Mouse (Mus musculus) heart, embryonic 15.5 days (tissue): ENCODE results near the gene Col2a1. TPM values are rescaled to one million over a fixed set of nuclear protein-coding genes. Genes with fewer than 3 reads are reported as not detected.

Experiments
- ATAC-seq: fragments of 200-750 bp; cut with Nextera tagmentation; replicated peaks from 2 replicates; pipeline ENCODE4 v1.8.0; 2017; ENCODE audit warnings: low read depth, moderate TSS enrichment; ENCODE audit not compliant: insufficient number of reproducible peaks, insufficient read depth, low FRiP score
- H3K27ac ChIP-seq: fragments of 300-500 bp; sonication (generic); 2 replicates; pipeline ENCODE4 v1.5.1; 2015; ENCODE audit warnings: mild to moderate bottlenecking, inconsistent platforms
- H3K27me3 ChIP-seq: fragments of 300-500 bp; sonication (generic); 2 replicates; pipeline ENCODE4 v1.6.1; 2015; ENCODE audit warnings: inconsistent platforms
- H3K36me3 ChIP-seq: fragments of 300-500 bp; sonication (generic); 2 replicates; pipeline ENCODE4 v1.6.1; 2015; ENCODE audit warnings: mild to moderate bottlenecking, inconsistent platforms
- H3K4me1 ChIP-seq: fragments of 300-500 bp; sonication (generic); replicated peaks from 2 replicates; pipeline ENCODE4 v1.6.1; 2015; ENCODE audit warnings: inconsistent platforms
- H3K4me2 ChIP-seq: fragments of 300-500 bp; sonication (generic); 2 replicates; pipeline ENCODE4 v1.6.1; 2015; ENCODE audit warnings: inconsistent platforms, mild to moderate bottlenecking, moderate library complexity
- H3K4me3 ChIP-seq: fragments of 300-500 bp; sonication (generic); 2 replicates; pipeline ENCODE4 v1.5.1; 2015; ENCODE audit warnings: mild to moderate bottlenecking, inconsistent platforms
- H3K9ac ChIP-seq: fragments of 300-500 bp; sonication (generic); 2 replicates; pipeline ENCODE4 v1.6.1; 2015; ENCODE audit warnings: mild to moderate bottlenecking, inconsistent platforms
- H3K9me3 ChIP-seq: fragments of 300-500 bp; sonication (generic); replicated peaks from 2 replicates; pipeline ENCODE4 v1.6.1; 2016; ENCODE audit warnings: inconsistent platforms
- WGBS: fragments of 180-500 bp; shearing (Covaris S2); methylation state at CpG from one replicate; pipeline ENCODE4 v1.1.7; 2015; ENCODE audit warnings: mixed read lengths; 5-methylcytosine and 5-hydroxymethylcytosine counted together
- polyA plus RNA-seq: library from polyadenylated mRNA; unstranded; fragments of >200 nt; fragmentation: Nextera tagmentation; extraction: Ambion mirVana; gene quantifications from 2 replicates; pipeline ENCODE4 v1.2.1, GENCODE M21; 2015

Gene Col2a1
- polyA plus RNA-seq, 1 experiment from 2014 or later, result 8.3 TPM

DNA sequence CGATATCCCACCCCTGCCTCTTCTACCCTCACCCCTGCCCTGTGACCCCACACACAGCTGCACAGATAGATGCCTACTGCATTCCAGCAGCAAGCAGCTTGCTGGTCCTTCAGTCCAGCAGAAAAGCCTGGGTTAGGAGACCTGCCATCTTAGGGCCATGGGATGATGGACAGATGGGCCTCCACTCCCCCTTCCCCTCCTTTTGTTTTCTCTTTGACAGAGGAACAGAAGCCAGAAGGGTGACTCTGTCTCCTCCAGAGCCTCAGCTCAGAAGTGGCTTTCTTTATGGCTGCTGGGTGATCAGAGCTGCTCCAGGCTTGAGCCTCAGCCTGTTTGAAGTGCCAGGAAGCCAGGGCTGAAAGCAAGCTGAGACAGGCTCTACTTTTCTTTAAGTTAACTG is 15.0 kb downstream of the Col2a1 start:
- Histone ChIP-seq H3K9me3 (no peaks in the 10 kb centered on the region), H3K4me3 (no peak overlapping the region), H3K4me2 (no peak overlapping the region), H3K4me1 (peaks cover 15% of the 10 kb centered on the region), H3K9ac (no peak overlapping the region), H3K27ac (no peak overlapping the region), H3K27me3 (no peaks in the 10 kb centered on the region), H3K36me3 (no peaks in the 10 kb centered on the region)
- 31% methylated on average over 1 of the region's 1 CpGs for WGBS
- ATAC-seq, result no peak

DNA sequence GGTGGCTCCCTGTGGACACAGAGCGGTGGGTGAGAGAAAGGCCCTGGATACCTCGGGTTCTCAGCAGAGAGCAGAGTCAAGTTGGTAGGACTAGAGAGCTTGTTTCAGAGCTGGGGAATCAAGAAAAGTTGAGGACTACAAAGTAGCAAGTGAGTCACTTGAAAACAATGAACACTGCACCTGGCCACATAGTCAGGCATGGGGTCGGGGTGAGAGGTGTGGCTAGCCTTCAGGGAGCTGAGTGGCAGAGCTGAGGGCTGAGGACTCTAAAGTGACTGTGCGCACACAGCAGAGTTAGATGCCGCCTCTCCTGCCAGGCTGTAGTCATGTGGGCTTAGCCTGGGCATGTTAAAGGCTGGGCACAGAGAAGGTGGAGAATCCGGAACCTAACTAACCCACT is 22.9 kb downstream of the Col2a1 start:
- H3K4me2 ChIP-seq, result no peak overlapping the region
- ATAC-seq, result no peak
- WGBS, result 76% methylated on average over 6 of the region's 6 CpGs
- H3K4me3 ChIP-seq, result no peak overlapping the region
- H3K27me3 ChIP-seq, result no peaks in the 10 kb centered on the region
- no peak overlapping the region for H3K9ac ChIP-seq
- no peak overlapping the region for H3K27ac ChIP-seq
- H3K4me1 ChIP-seq, result no peaks in the 10 kb centered on the region
- no peaks in the 10 kb centered on the region for H3K36me3 ChIP-seq
- peaks cover 3% of the 10 kb centered on the region; the same call in 1 of the 2 replicates for H3K9me3 ChIP-seq

DNA sequence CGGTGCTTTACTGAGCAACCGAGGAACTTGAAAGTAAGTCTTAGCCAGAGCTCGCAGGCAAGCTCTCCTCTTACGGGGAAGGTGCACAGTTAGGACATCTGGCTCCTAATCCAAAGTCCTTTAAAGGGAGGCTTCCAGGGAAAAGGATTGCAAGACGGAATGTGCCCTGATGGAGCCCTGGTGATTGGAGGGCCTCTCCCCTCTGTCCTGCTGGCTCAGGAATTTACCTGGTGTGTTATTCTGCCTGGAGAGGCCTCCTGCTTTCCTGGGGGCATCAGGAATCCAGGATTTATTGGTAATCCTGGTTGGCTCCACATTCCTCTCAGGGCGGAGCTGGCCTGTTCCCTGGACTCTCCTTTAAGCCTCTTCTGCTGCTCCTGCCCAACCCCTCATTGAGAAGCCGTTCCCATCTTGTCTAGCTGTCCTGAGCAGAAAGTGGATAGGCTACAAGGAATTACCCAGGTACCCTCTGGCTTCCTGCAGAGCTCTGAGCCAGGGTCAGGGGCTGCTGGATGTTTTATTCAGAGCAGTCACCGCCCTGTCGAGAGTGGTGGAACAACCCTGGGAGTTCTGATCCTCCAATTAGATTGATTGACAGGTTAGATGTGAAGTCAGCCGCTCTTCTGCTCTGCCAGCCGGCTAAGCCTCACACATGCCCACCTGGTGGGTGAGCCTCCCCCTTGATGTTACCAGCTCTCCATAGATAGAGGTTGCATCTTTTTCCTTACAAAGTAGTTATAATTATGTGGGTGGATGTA is 31.1 kb downstream of the Col2a1 start:
- no peak overlapping the region for H3K4me3 ChIP-seq
- no peak overlapping the region for H3K4me2 ChIP-seq
- peaks cover 13% of the 10 kb centered on the region; the same call in 1 of the 2 replicates for H3K4me1 ChIP-seq
- no peaks in the 10 kb centered on the region for H3K27me3 ChIP-seq
- no peak overlapping the region for H3K27ac ChIP-seq
- no peak for ATAC-seq
- no peaks in the 10 kb centered on the region for H3K36me3 ChIP-seq
- no peaks in the 10 kb centered on the region for H3K9me3 ChIP-seq
- 47% methylated on average over 11 of the region's 11 CpGs for WGBS
- H3K9ac ChIP-seq, result no peak overlapping the region

DNA sequence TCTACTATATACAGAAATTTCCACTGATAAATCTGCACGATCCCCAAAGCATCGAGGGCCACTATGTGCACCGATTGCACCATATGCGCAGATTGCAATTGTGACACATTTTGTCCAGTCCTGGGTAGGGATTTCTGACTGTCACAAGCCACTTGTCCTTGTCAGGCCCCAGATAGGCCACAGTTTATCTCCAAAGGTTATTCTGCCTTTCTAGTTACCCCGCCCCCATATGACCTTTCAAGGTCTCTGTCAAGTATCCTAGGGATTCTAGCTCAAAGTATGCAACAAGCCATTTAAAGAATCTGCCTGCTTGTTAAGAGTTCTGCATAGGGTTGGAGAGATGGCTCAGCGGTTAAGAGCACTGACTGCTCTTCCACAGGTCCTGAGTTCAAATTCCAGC is 31.9 kb downstream of the Col2a1 start:
- no peaks in the 10 kb centered on the region for H3K27me3 ChIP-seq
- no peaks in the 10 kb centered on the region for H3K9me3 ChIP-seq
- no peak overlapping the region for H3K9ac ChIP-seq
- H3K27ac ChIP-seq, result no peak overlapping the region; the same call in 1 of the 2 replicates
- no peaks in the 10 kb centered on the region for H3K36me3 ChIP-seq
- WGBS, result 51% methylated on average over 6 of the region's 6 CpGs
- no peak for ATAC-seq
- peaks cover 13% of the 10 kb centered on the region; the same call in 1 of the 2 replicates for H3K4me1 ChIP-seq
- no peak overlapping the region for H3K4me2 ChIP-seq
- no peak overlapping the region for H3K4me3 ChIP-seq

DNA sequence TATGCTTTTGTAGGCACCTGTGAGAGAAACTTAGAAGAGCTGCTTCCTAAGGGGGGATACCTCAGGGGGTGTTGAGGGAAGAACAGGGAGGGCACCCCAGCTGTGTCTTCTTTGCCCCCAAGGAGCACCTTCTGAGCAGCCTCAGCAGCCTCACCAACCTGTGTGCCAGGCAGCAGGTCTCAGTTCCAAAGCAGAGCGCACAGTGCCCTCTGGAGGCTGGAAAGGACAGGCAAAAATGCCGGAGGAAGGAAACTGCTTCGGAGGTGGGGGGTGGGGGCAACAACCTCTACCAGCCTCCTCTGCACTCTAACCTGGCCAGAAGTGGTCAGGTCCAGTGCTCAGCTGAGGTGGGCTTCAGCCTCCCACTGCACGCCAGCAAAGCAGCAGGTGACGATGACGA is 34.2 kb downstream of the Col2a1 start:
- peaks cover 13% of the 10 kb centered on the region; the same call in 1 of the 2 replicates for H3K4me1 ChIP-seq
- WGBS, result 40% methylated on average over 6 of the region's 6 CpGs
- H3K9me3 ChIP-seq, result no peaks in the 10 kb centered on the region
- no peak for ATAC-seq
- H3K27me3 ChIP-seq, result no peaks in the 10 kb centered on the region
- H3K4me2 ChIP-seq, result no peak overlapping the region
- H3K27ac ChIP-seq, result no peak overlapping the region
- no peak overlapping the region for H3K9ac ChIP-seq
- no peak overlapping the region for H3K4me3 ChIP-seq
- no peaks in the 10 kb centered on the region for H3K36me3 ChIP-seq

DNA sequence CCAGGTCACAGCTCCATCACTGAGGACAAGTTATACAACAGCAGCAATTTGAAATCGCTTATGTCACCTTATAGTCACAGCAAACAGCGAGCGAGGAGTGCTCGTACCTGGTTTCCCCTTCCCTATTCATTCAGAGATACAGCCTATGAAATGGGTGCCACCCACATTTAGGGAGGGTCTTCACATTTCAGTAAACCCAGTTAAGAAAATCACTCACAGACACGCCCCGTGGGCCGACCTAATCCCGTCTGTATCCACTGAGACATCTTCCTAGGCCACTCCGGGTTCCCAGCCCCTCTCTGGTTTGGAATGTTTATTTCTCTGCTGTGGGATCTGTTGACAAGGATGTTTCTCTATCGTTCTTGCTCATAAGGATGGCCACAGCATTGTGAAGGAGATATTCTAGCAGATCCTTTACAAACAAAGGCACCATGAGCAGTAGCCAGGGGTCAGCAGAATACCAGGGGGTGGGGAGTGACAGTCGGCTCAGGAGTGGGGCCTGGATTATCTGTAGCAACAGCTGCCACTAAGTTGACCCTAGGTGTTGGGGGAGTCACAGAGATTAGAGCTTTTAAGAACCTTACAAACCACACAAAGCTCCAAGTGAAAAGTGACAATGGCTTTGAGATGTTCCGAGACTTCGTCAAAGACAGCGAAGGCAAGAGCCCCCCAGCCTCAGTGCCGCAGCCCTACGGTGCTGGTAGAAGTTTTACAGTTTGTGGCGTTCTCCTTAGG is 39.0 kb downstream of the Col2a1 start:
- no peak overlapping the region for H3K4me2 ChIP-seq
- 67% methylated on average over 17 of the region's 17 CpGs for WGBS
- no peaks in the 10 kb centered on the region for H3K27me3 ChIP-seq
- ATAC-seq, result no peak
- H3K4me3 ChIP-seq, result no peak overlapping the region
- no peak overlapping the region for H3K9ac ChIP-seq
- H3K36me3 ChIP-seq, result no peaks in the 10 kb centered on the region
- H3K4me1 ChIP-seq, result peaks cover 10% of the 10 kb centered on the region
- no peaks in the 10 kb centered on the region for H3K9me3 ChIP-seq
- H3K27ac ChIP-seq, result no peak overlapping the region

DNA sequence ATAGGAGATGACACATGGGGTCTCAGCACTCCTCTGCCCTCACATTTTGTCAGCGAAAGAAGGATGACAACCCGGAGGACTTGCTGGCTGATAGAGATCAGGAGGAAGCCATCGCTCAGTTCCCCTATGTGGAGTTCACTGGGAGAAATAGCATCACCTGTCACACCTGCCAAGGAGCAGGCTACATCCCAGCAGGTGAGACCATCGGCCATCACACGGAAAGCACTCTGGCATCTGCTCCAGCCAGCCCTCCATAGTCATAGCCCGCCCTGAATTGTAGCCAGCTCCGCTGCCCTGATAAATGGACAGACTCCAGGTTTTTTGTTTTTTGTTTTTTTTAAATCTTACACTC is 39.7 kb downstream of the Col2a1 start:
- WGBS, result 28% methylated on average over 7 of the region's 7 CpGs
- Histone ChIP-seq H3K9ac (peak overlapping the region; percentile 90), H3K9me3 (no peaks in the 10 kb centered on the region), H3K36me3 (no peaks in the 10 kb centered on the region), H3K4me1 (peaks cover 6% of the 10 kb centered on the region), H3K27me3 (no peaks in the 10 kb centered on the region), H3K4me3 (peak overlapping the region; percentile 82), H3K4me2 (peak overlapping the region; percentile 91), H3K27ac (no peak overlapping the region)
- no peak for ATAC-seq

DNA sequence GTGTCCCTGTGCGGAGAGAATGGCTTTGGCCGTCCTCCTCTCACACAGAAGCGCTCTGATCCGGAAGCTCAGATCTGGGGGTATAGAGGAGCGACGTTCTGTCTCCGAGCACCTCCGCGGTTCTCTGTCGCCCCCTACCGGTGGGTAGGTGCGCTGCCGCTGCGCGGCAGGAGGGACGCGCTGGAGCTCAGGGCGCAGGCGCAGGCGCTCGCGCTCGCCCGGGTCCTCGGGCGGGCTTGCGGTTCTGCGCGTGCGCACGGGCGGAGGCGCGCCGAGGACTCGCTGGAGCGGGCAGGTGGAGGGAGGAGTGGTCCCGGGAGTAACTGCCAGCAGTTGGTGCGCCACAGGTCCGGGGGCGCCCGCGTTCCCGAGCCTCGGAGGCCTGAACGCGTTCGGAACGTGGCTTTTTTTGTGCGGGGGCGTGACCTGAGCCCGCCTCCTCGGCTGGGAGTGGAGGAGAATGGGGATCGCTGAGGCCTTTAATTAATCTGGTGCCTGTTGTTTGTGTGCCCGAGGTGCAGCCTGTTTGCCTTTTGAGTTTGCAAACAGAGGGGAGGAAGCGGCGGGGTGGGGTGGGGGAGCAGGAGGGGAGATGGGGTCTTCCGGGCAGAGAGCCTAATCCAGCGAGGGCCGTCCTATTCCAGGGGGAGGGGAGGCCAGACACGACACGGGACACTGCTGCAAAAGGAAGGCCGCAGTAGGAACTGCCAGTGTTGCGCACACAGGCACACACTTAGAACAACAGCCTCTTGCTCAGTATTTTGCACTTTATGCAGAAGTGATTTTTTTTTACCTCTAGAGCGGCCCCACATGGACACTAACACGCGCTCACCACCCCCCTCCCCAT is 40.3 kb downstream of the Col2a1 start, which contains the start of gene Tmem106c:
TSS of gene Tmem106c (plus strand) at position 212 of the 847 bp plus-strand sequence.
- Histone ChIP-seq H3K27me3 (no peaks in the 10 kb centered on the region), H3K9me3 (no peaks in the 10 kb centered on the region), H3K4me2 (peak within 1 kb of the TSS; percentile 91), H3K9ac (peak within 1 kb of the TSS; percentile 90), H3K36me3 (no peaks in the 10 kb centered on the region), H3K4me3 (peak within 1 kb of the TSS; percentile 82), H3K27ac (peak within 1 kb of the TSS; percentile 81), H3K4me1 (peaks cover 6% of the 10 kb centered on the region)
- under 1% methylated on average over 67 of the region's 67 CpGs for WGBS
- peak; percentile 94 for ATAC-seq

DNA sequence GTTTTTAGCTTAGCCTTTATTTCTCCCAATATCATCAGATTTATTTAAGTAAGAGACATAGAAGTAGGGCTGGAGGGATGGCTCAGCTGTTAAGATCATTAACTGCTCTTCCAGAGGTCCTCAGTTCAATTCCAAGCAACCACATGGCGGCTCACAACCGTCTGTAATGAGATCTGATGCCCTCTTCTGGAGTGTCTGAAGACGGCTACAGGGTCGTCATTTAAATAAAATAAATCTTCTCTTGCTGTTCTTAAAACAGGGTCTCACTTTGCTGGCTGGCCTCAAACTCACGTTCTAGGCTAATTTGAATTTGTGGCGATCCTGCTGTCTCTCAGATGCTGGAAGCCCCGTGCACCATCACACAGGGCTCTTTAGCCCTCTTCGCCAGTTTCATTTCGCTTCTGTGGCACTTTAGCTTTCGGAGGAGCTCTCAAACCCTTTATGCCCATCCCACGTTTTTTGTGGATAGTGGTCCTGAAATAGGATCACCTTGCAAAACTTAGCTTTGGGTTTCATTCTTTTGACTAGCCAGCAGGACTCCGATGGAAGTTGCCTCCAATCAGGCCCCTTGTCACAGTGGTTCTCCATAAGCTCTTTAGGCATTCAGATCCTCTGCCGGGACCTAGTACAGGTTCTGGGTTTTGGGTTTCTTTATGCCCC is 41.0 kb downstream of the Col2a1 start:
- Histone ChIP-seq H3K4me3 (peak overlapping the region; percentile 82), H3K36me3 (no peaks in the 10 kb centered on the region), H3K27ac (peak overlapping the region; percentile 73), H3K4me2 (peak overlapping the region; percentile 91), H3K9ac (peak overlapping the region; percentile 74), H3K9me3 (no peaks in the 10 kb centered on the region), H3K27me3 (no peaks in the 10 kb centered on the region), H3K4me1 (peaks cover 6% of the 10 kb centered on the region)
- WGBS, result 13% methylated on average over 13 of the region's 13 CpGs
- ATAC-seq, result no peak

DNA sequence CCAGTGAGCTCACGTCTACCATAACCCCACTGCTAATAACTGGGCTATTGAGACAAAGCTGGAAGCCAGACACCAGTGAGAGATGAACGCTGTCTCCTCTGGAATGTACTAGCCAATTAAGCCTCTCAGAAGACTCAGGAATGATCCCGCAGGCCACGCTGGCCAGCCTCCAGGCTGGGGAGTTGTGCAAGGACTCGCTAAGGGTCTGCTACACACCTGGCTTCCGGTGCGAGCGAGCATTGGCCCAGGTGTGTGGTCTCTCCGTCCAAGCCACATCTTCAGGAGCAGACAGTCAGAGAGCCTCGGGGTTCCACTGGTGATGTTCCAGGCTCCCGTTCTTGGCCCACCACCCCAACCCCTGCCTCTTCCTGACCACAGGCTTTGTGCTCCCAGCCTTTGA is 48.1 kb downstream of the Col2a1 start:
- Histone ChIP-seq H3K4me1 (0 out of 2 replicates have a peak, but pooled peaks cover 5% of the 10 kb centered on the region), H3K27ac (no peak overlapping the region), H3K9ac (no peak overlapping the region), H3K9me3 (no peaks in the 10 kb centered on the region), H3K27me3 (peaks cover 32% of the 10 kb centered on the region), H3K4me3 (no peak overlapping the region), H3K36me3 (no peaks in the 10 kb centered on the region), H3K4me2 (no peak overlapping the region)
- ATAC-seq, result no peak
- WGBS, result 65% methylated on average over 11 of the region's 11 CpGs

DNA sequence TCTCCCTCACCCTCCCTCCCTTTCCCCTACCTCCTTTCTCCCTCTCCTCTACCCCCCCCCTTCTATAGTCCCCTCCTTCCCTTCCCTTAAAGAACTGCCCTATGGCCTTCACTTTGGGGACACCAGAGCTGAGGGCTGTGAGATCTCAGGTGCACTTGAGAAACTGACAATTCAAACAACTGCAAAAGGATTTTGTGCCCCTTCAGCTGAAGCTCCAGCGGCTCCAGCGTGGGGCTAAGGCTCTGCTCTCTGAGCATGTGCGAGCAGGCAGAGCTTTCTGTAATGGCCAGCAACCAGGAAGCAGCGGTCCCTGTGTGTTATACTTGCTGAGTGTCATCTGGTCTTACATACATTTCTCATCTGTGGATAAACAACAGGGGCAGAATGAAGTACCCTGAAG is 48.8 kb downstream of the Col2a1 start:
- no peak overlapping the region for H3K4me3 ChIP-seq
- no peak for ATAC-seq
- H3K9me3 ChIP-seq, result no peaks in the 10 kb centered on the region
- H3K4me1 ChIP-seq, result 0 out of 2 replicates have a peak, but pooled peaks cover 5% of the 10 kb centered on the region
- peaks cover 35% of the 10 kb centered on the region for H3K27me3 ChIP-seq
- 24% methylated on average over 4 of the region's 4 CpGs for WGBS
- H3K4me2 ChIP-seq, result no peak overlapping the region
- H3K9ac ChIP-seq, result no peak overlapping the region
- no peaks in the 10 kb centered on the region for H3K36me3 ChIP-seq
- no peak overlapping the region for H3K27ac ChIP-seq
